Mouse (Mus musculus): ENCODE measurements at regions not wholly inside any gene's neighbourhood (a gene's known extent, or its start where the extent isn't known, plus 50 kb on each side); places are given as distances from the start of the nearest gene placed in this dataset.

- Histone ChIP-seq H3K9me3 (no peaks in the 10 kb centered on the region), H3K27ac (no peak overlapping the region), H3K4me1 (no peaks in the 10 kb centered on the region), H3K36me3 (replicated peaks) (no peaks in the 10 kb centered on the region), H3K27me3 (ENCODE audit: poor library complexity, severe bottlenecking) (no peaks in the 10 kb centered on the region), H3K4me3 (no peak overlapping the region)
- no peak for DNase-seq (ENCODE audit: extremely low spot score, low spot score)
- 84% methylated on average over 3 of the region's 3 CpGs for WGBS
Observed at GRCm38 (mm10) chr3:79996803-79997202, 112.5 kb downstream of the Fam198b start.

GRCm38 (mm10) chr3:80002335-80002734, 118.0 kb downstream of the Fam198b start:
- DNase-seq (ENCODE audit: extremely low spot score, low spot score), result no peak
- H3K9me3 ChIP-seq, result no peaks in the 10 kb centered on the region
- no peak overlapping the region for H3K27ac ChIP-seq
- 65% methylated on average over 6 of the region's 6 CpGs for WGBS
- no peaks in the 10 kb centered on the region for H3K27me3 ChIP-seq (ENCODE audit: poor library complexity, severe bottlenecking)
- no peak overlapping the region for H3K4me3 ChIP-seq
- H3K4me1 ChIP-seq, result peaks cover 3% of the 10 kb centered on the region; the same call in 1 of the 2 replicates
- H3K36me3 ChIP-seq (replicated peaks), result no peaks in the 10 kb centered on the region

GRCm38 (mm10) chr3:80003300-80004090, 119.2 kb downstream of the Fam198b start:
- Histone ChIP-seq H3K27ac (no peak overlapping the region), H3K27me3 (ENCODE audit: poor library complexity, severe bottlenecking) (no peaks in the 10 kb centered on the region), H3K36me3 (replicated peaks) (no peaks in the 10 kb centered on the region), H3K4me3 (no peak overlapping the region), H3K4me1 (peaks cover 3% of the 10 kb centered on the region; the same call in 1 of the 2 replicates), H3K9me3 (no peaks in the 10 kb centered on the region)
- WGBS, result 82% methylated on average over 5 of the region's 5 CpGs
- DNase-seq (ENCODE audit: extremely low spot score, low spot score), result no peak

GRCm38 (mm10) chr3:80004556-80004955, 120.2 kb downstream of the Fam198b start:
- Histone ChIP-seq H3K4me1 (peaks cover 3% of the 10 kb centered on the region; the same call in 1 of the 2 replicates), H3K9me3 (no peaks in the 10 kb centered on the region), H3K4me3 (no peak overlapping the region), H3K36me3 (replicated peaks) (no peaks in the 10 kb centered on the region), H3K27ac (no peak overlapping the region), H3K27me3 (ENCODE audit: poor library complexity, severe bottlenecking) (no peaks in the 10 kb centered on the region)
- no peak for DNase-seq (ENCODE audit: extremely low spot score, low spot score)
- WGBS, result 84% methylated on average over 3 of the region's 3 CpGs

- no peak overlapping the region for H3K4me3 ChIP-seq
- 72% methylated on average over 3 of the region's 3 CpGs for WGBS
- H3K27ac ChIP-seq, result no peak overlapping the region
- DNase-seq (ENCODE audit: extremely low spot score, low spot score), result no peak
- H3K4me1 ChIP-seq, result peaks cover 3% of the 10 kb centered on the region; the same call in 1 of the 2 replicates
- no peaks in the 10 kb centered on the region for H3K9me3 ChIP-seq
- no peaks in the 10 kb centered on the region for H3K36me3 ChIP-seq (replicated peaks)
- no peaks in the 10 kb centered on the region for H3K27me3 ChIP-seq (ENCODE audit: poor library complexity, severe bottlenecking)
Observed at GRCm38 (mm10) chr3:80004966-80005365, 120.6 kb downstream of the Fam198b start.

- no peak overlapping the region for H3K4me3 ChIP-seq
- no peak overlapping the region for H3K27ac ChIP-seq
- H3K4me1 ChIP-seq, result peaks cover 3% of the 10 kb centered on the region; the same call in 1 of the 2 replicates
- DNase-seq (ENCODE audit: extremely low spot score, low spot score), result no peak
- WGBS, result 94% methylated on average over 5 of the region's 5 CpGs
- no peaks in the 10 kb centered on the region for H3K9me3 ChIP-seq
- no peaks in the 10 kb centered on the region for H3K27me3 ChIP-seq (ENCODE audit: poor library complexity, severe bottlenecking)
- no peaks in the 10 kb centered on the region for H3K36me3 ChIP-seq (replicated peaks)
Observed at GRCm38 (mm10) chr3:80005371-80005770, 121.0 kb downstream of the Fam198b start.

- Histone ChIP-seq H3K27ac (no peak overlapping the region), H3K4me3 (no peak overlapping the region), H3K36me3 (replicated peaks) (no peaks in the 10 kb centered on the region), H3K4me1 (peaks cover 3% of the 10 kb centered on the region; the same call in 1 of the 2 replicates), H3K27me3 (ENCODE audit: poor library complexity, severe bottlenecking) (no peaks in the 10 kb centered on the region), H3K9me3 (no peaks in the 10 kb centered on the region)
- 93% methylated on average over 5 of the region's 5 CpGs for WGBS
- DNase-seq (ENCODE audit: extremely low spot score, low spot score), result no peak
Observed at GRCm38 (mm10) chr3:80006263-80006662, 121.9 kb downstream of the Fam198b start.

- H3K9me3 ChIP-seq, result no peaks in the 10 kb centered on the region
- WGBS, result 86% methylated on average over 4 of the region's 4 CpGs
Observed at GRCm38 (mm10) chr3:80007006-80007405, 122.7 kb downstream of the Fam198b start.

GRCm38 (mm10) chr3:80009275-80009674, 124.9 kb downstream of the Fam198b start:
- Histone ChIP-seq H3K36me3 (replicated peaks) (no peaks in the 10 kb centered on the region), H3K9me3 (no peaks in the 10 kb centered on the region), H3K4me3 (no peak overlapping the region), H3K27ac (no peak overlapping the region), H3K27me3 (ENCODE audit: poor library complexity, severe bottlenecking) (no peaks in the 10 kb centered on the region), H3K4me1 (no peaks in the 10 kb centered on the region)
- DNase-seq (ENCODE audit: extremely low spot score, low spot score), result no peak
- WGBS, result 91% methylated on average over 1 of the region's 1 CpGs

More at GRCm38 (mm10) chr3:80007006-80007405, 122.7 kb downstream of the Fam198b start:
- Histone ChIP-seq H3K27me3 (ENCODE audit: poor library complexity, severe bottlenecking) (no peaks in the 10 kb centered on the region), H3K36me3 (replicated peaks) (no peaks in the 10 kb centered on the region), H3K4me3 (no peak overlapping the region), H3K27ac (no peak overlapping the region), H3K4me1 (peaks cover 3% of the 10 kb centered on the region; the same call in 1 of the 2 replicates)
- no peak for DNase-seq (ENCODE audit: extremely low spot score, low spot score)

GRCm38 (mm10) chr3:80025795-80026194, 141.5 kb downstream of the Fam198b start:
- WGBS, result 93% methylated on average over 1 of the region's 1 CpGs
- DNase-seq (ENCODE audit: extremely low spot score, low spot score), result no peak

GRCm38 (mm10) chr3:80033071-80033470, 148.7 kb downstream of the Fam198b start:
- Histone ChIP-seq H3K4me1 (no peaks in the 10 kb centered on the region), H3K36me3 (replicated peaks) (no peaks in the 10 kb centered on the region), H3K9me3 (no peaks in the 10 kb centered on the region), H3K27ac (no peak overlapping the region), H3K4me3 (no peak overlapping the region), H3K27me3 (ENCODE audit: poor library complexity, severe bottlenecking) (no peaks in the 10 kb centered on the region)
- no peak for DNase-seq (ENCODE audit: extremely low spot score, low spot score)
- WGBS, result 88% methylated on average over 3 of the region's 3 CpGs

More at GRCm38 (mm10) chr3:80025795-80026194, 141.5 kb downstream of the Fam198b start:
- Histone ChIP-seq H3K36me3 (replicated peaks) (no peaks in the 10 kb centered on the region), H3K27ac (no peak overlapping the region), H3K4me3 (no peak overlapping the region), H3K4me1 (no peaks in the 10 kb centered on the region), H3K9me3 (no peaks in the 10 kb centered on the region), H3K27me3 (ENCODE audit: poor library complexity, severe bottlenecking) (no peaks in the 10 kb centered on the region)

- WGBS, result 87% methylated on average over 11 of the region's 11 CpGs
- no peak for DNase-seq (ENCODE audit: extremely low spot score, low spot score)
- H3K27ac ChIP-seq, result no peak overlapping the region
Observed at GRCm38 (mm10) chr3:80038553-80039129, 154.3 kb downstream of the Fam198b start.

More at GRCm38 (mm10) chr3:80038553-80039129, 154.3 kb downstream of the Fam198b start:
- Histone ChIP-seq H3K27me3 (ENCODE audit: poor library complexity, severe bottlenecking) (no peaks in the 10 kb centered on the region), H3K36me3 (replicated peaks) (no peaks in the 10 kb centered on the region), H3K4me1 (no peaks in the 10 kb centered on the region), H3K9me3 (no peaks in the 10 kb centered on the region), H3K4me3 (no peak overlapping the region)

All from forebrain, embryonic 10.5 days (tissue).